Mouse (Mus musculus) bone marrow, adult 2 months (tissue): Measurements from ENCODE around the gene Pola2.

Experiments
- CTCF ChIP-seq: fragments of 200-500 bp; IDR thresholded peaks from 2 replicates; pipeline ENCODE4 v1.5.1; 2011; ENCODE audit warnings: low read length, control low read depth; ENCODE audit not compliant: control insufficient read depth, insufficient read depth
- POLR2A ChIP-seq: fragments of 200-500 bp; IDR thresholded peaks from 2 replicates; pipeline ENCODE4 v1.6.1; 2011; ENCODE audit warnings: low read depth, mild to moderate bottlenecking, control low read depth, low read length, borderline replicate concordance; ENCODE audit not compliant: control insufficient read depth

DNA sequence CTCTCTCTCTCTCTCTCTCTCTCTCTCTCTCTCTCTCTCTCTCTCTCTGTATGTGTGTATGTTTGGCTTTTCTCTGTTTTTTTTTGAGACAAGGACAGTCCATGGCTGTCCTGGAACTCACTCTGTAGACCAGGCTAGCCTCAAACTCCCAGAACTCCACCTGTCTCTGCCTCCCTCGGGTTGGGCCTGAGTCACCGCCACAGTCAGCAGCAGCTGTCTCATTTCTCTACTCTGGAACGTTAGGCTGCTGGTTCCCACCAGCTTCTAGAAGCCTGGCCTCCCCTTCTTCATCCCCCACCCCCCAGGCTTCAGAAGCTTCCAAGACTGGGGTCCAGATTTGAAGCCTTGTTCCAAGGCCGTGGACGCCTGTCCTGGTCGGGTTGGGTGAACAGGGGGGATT lies 25.6 kb upstream of the Pola2 start:
- no peak for TF ChIP-seq CTCF
- TF ChIP-seq POLR2A = no peak
